Mouse (Mus musculus) gonadal fat pad, adult 2 months (tissue): ENCODE results near the gene Ddost. TPM values are rescaled to one million over a fixed set of nuclear protein-coding genes. Genes with fewer than 3 reads are reported as not detected.
"Not testable (repeated sequence)": the region's sequence is repeated elsewhere in the genome, so short reads cannot be mapped to it uniquely, and the experiment has no call there.

Experiments
- DNase-seq: peaks from one replicate; pipeline ENCODE4 v3.0.0-alpha.2; 2012; ENCODE audit warnings: low read depth
- polyA plus RNA-seq: library from polyadenylated mRNA; depleted of rRNA; stranded (reverse); fragments of >200 nt; gene quantifications from 2 replicates; pipeline ENCODE4 v1.2.3, GENCODE M21; 2012

The Ddost gene
- polyA plus RNA-seq, 1 experiment: 277 TPM

DNA sequence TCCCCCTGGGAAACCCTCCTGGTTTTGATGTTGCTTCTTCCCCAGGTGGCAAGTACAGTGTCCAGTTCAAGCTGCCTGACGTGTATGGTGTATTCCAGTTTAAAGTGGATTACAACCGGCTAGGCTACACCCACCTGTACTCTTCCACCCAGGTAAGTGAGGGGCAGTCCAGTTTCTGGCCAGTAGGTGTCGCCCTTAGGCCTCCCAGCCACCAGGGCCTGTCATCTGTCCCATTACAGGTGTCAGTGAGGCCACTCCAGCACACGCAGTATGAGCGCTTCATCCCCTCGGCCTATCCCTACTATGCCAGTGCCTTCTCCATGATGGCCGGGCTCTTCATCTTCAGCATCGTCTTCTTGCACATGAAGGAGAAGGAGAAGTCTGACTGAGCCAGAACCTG, 7.1 kb downstream of the Ddost start:
- no peak for DNase-seq

DNA sequence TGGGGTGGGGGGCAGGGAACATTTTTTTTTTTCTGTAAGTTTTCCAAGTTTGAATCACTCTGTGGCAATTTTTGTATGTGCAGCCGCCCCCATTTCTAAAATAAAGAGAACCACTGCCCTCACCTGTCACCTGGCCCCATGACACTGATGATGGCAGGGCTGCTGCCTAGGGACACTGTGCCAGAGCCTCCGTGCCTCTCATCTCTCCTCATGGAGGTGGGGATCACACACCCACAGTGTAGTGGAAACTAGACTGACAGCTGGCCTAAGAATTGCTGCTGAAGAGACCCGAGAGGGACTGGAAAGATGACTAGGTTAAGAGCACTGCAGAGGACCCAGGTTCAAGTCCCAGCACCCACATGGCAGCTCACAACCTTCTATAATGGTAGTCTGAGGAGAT, 7.6 kb downstream of the Ddost start:
- DNase-seq: no peak

DNA sequence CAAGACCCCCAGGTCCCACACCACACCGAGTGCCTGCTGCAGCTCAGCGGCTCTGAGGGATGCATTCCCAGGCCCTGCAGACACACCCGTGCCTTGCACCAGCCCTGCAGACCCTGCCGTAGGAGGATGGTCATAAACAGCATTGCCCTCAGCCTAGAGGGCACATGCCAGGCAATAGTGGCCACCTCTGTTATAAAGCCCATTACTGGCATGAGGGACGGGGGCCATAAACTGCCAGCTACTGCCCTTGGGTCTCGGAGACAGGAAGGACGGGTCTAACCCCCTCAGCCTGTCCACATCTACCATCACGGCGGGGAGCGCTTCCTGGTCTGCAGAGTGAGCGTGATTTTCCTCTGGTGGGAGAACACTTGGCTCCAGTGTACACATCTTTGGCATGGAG, 8.5 kb downstream of the Ddost start:
- DNase-seq: no peak

DNA sequence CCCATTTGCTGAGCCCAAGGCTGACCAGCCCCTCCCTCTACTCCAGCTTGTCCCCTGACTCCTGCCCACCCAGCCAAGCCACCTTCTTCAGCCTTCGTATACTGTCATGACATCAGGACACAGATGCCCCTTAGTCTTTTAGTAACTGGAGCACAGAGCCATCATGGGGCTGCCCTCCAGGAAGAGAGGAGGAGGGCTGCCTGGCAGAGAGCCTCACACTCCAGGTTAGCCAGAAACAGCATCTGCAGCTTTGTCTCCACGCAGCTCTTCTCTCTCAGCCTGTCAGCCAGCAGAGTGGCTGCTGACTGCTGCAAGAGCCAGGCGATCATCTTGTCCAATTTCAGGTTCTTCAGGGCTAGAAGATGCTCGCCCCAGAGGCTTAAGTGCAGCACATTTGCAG, 9.3 kb downstream of the Ddost start:
- DNase-seq: no peak

DNA sequence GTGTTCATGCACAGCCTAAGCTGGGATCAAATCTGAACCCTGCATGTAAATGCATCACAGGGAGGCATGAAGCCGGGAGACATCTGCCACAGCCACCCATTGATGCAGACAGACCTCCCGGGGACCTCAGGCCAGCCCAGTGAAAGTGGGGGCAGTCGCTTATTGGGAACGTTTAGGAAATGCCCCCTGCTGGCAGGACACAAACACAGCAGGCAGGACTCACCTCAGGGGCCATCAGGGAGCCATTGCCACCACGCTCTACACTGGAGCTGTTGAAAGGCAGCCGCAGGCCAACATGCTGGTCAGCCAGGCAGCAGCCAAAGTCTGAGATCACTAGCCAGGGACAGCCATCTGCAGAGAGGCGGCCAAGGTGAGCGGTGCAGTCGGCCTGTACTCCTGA, 11.3 kb downstream of the Ddost start:
- no peak for DNase-seq

DNA sequence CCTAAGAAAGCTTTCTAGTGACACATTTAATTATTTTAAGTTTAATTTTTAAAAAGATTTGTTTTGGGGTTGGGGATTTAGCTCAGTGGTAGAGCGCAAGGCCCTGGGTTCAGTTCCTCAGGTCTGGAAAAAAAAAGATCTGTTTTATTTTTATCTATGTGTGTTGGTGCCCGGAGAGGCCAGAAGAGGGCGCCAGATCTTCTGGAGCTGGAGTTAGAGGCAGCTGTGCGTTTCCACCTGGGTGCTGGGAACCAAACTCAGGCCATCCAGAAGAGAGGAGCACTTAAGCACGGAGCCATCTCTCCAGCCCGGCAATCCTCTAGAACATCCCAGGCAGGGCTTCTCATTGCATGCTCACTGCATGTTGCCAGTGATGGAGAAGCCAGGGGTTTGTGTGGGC, 11.8 kb downstream of the Ddost start:
- DNase-seq: no peak

DNA sequence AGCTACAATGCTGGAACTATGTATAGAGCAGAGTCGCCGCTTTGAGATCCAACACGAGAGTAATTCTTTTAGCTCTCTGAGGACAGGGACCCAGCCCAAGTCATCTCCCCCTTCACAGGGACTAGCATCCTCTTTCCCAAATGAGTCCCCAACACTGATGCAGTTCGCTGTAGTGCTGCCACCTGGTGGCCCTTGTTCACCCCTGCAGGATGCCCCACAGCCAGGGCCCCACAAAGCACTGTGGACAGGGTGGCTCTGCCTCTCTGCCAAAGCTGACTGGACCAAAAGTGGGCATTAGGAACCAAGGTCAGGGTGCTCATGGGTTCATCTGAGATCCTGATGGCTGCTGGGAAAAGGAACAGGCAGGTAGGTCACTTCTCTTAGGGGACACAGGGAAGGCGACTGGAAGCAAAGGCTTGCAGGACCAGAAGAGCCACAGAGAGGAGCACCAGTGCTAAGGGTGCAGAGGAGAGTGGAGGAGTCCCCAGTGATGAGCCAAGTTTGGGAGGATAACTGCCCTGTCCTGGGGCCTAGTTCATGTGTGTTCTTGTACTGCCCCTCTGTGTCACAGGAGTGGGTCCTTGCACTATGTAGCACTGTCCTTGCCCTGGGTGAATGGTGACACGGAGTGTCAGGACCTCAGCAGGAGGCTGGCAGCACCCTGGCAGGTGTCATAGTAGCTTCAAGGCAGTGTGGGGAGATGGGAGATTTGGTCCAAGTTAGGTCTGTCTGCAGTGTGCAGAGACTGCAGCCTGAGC, 14.2 kb downstream of the Ddost start:
- no peak for DNase-seq

DNA sequence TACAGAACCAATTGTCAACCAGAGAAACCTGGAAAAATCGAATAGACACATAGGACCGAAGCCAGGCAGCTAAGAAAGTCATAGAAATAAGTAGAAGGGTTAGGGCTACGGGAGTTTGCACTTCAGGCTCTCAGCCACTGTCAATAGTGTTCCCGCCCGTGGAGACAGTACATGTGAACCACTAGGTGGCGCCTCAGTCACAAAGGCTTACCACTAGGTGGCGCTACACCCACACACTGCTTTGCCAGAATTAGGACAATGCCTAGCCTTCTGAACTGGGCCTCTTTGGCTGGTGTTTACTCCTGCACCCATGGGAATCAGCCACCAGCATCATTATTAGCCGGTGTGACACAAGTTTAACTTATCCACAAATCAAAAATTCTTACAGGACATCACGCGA, 15.0 kb downstream of the Ddost start:
- no peak for DNase-seq

DNA sequence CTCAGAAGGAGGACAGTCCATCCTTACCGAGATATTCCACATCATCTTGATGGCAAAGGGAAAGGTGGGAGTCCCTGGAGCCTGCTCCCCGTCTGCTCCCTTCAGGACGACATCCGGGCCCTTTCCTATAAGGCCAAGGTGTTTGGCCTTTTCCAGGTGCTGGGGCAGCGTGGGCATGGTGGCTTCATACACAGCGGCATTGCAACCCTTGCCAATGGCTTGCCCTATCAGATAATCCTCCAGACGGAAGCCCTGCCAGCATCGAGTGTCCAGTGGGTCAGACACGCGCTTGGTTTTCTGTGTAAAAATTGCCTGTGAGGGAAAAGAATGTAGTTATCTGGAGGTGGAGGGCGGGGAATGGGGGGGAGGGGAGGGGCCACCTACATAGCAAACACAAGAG, 16.2 kb downstream of the Ddost start:
- DNase-seq: no peak

DNA sequence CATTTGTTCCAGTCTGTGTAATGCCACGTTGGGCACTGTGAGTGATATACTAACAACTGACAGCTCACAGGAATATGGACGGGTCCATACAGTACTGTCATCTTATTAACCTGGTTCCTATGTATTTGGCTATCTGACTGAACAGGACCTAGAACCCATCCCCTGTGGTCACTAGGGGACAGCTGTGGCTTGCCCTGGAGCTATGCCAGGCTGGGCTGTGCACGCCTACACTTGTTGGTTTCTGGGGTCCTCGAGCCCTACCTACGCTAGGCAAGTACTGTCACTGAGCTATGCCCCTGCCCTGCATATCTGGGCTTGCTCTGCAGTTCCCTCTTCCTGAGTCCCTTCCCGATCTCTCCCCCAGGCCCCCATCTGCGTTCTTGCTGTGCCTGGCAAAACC, 17.0 kb downstream of the Ddost start:
- no peak for DNase-seq

DNA sequence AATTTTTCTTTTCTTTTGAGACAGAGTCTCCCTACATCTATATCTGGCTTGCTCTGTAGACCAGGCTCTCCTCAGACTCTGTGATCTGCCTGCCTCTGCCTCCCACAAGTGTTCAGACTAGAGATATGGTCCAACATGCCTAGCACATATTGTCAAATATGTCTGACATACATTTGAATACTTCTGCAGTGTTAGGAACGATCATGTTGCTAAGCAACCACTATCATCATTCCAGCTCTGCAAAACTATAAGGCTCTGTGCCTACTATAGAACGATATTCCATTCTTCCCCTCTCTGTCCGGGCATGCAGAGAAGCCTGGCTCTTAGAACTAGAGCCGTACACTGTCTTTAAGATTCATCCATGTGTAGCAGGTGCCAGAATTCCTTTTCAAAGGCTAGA, 18.2 kb downstream of the Ddost start:
- DNase-seq: no peak

DNA sequence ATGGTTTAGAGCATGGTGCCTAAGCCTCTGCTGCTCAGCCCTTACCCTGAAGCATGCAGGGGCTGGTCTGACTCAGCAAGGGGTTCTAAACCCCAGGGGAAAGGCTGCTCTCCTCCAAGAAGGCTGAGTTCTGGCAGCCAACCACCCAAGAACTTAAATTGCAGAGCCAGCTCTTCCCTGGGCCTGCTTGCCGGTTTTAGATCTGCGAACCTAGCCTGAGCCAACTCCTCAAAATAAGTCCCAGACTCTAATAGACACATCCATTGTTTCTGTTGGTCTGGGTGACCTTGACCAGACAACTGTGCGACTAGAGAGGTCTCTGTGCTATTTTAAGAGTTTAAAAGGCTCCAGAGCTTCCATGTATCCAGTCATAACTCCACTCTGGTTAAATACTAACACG, 19.2 kb downstream of the Ddost start:
- no peak for DNase-seq

DNA sequence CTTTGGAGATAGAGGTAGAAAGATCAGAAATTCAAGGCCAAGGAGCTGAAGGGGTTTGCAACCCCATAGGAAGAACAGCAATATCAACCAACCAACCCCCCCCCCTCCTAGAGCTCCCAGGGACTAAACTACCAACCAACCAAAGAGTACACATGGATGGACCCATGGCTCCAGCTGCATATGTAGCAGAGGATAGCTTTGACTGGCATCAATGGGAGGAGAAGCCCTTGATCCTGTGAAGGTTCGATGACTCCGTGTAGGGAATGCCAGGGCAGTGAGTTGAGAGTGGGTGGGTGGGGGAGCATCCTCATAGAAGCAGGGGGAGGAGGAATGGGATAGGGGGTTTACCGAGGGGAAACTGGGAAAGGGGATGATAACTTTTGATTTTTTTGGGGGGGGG, 19.9 kb downstream of the Ddost start:
- DNase-seq: no peak

DNA sequence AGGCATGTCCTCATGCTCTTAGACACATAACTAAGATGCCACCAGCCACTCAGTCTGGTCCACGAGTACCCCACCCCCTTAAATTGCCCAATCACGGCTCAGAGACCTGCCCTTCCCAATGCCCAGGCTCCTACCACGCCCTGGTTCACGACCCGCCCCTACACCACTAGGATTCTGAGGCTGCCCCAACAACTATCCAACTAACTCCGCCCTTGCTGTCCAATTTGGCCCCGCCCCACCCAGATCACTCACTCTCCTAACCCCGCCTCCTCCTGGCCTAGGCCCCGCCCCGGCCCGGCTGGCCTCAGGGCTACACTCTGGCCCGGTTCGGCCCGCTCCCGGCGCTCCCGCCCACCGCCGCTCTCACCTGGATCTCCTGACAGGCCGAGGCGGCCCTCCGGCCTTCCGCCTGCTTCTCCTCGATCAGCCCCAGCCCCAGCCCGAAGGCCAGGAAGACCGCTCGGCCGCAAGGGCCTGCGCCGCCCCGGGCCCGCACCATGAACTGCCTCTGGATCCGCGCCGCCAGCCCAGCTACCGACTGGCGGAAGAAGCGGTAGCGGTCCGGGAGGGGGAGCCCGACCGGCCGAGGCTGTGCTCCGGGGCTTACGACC, 21.0 kb downstream of the Ddost start:
- no peak for DNase-seq

DNA sequence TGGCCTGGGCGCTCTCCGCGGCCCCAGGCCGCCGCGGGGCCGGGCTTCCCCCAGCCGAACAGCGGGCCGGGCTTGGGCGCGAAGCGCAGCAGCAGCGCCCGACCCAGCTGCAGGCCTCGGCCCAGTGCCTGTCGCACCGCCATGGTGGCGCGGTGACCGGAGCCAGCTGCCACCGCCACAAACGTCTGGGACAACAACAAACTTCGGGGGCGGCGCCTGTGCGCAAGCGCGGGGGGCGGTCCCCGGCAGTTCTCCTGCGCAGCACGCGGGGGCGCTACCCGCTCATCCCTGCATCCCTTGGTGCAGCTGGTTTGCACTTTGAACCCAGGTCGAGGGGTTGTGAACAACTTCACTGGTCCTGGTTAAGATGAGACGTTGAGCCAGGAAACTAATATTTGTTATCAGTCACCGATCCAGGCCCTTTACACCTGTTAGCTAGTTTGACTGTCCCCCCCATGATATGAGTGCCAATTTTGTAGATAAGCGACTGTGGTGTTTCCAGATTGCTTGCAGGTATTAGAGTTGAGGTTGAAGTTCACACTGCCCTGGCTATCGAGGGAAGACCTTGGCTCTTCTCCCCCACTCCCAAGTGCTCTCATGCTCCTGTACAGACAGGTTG, 21.7 kb downstream of the Ddost start, which contains the start of gene Pink1:
TSS of gene Pink1 (minus strand) at position 231 of the 619 bp plus-strand sequence.
- DNase-seq: no peak

DNA sequence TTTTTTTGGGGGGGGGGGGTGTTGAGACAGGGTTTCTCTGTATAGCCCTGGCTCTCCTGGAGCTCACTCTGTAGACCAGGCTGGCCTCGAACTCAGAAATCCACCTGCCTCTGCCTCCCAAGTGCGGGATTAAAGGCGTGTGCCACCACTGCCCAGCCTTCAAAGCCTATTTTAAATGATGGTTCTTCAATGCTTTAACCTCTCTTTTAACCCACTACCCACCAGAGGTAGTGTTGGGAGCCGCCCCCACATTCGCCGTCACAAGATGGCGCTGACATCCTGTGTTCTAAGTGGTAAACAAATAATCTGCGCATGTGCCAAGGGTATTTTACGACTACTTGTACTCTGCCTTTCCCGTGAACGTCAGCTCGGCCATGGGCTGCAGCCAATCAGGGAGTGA, 22.6 kb downstream of the Ddost start:
- DNase-seq: not testable (repeated sequence)

DNA sequence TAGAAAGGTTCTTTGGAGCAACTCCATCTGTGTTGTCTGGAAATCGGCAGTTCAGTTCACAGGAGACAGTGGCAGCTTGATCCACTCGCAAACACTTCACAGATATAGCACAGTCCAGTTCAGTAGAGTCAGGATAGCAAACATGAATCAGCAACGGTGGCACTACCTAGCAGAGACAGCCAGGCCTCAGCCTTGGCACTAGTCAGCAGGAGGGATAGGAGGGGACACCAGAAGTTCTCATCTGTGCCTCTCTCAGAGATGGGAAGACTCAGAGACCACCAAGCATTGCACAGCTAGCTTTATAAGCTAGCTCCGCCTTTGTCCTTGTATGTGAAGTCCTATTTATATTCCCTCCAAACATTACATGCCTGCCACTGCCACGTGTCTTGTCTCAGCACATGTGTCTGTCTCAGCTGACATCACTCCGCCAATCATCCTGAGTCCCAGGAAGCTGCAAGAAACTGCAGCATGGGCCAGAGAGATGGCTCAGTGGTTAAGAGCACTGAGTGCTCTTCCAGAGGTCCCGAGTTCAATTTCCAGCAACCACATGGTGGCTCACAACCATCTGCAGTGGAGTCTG, 23.5 kb downstream of the Ddost start:
- no peak for DNase-seq

DNA sequence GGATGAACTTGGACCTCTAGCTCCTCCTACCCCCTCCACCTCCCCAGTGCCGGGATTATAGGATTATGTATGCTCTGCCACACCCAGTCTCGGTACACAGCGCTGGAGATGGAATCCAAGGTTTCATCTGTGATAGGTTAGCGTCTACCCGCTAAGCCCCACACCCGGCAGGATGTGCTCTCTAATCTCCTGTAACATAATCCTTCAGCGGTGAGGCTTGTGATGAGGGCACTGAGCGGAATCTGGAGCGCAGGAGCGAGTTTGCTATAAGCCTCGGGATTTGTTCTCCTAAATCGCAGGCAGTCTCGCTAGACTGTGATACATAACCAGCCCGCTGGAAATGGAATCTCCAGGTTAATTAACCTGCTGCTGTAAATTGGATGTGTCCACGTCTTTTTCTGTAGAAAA, 25.7 kb downstream of the Ddost start:
- DNase-seq: no peak

DNA sequence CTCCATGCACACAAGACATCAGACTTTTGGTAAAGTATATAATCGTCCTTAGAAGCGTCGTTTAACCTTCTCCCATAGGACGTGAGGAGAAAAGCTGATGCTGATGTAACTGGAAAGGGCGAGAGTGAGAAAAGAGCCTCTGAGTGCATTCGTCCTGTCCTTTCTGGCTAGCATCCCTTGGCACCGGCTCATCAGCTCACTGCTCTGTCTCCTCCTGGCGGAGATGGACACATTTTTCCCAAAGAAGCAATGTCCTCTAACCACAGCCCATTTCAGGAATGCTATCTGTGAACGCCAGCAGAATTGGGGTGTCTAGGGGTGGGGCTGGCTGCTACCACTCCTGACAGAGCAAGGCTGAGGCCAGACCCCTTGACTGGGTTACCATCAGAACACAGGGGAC, 27.1 kb downstream of the Ddost start:
- DNase-seq: no peak

DNA sequence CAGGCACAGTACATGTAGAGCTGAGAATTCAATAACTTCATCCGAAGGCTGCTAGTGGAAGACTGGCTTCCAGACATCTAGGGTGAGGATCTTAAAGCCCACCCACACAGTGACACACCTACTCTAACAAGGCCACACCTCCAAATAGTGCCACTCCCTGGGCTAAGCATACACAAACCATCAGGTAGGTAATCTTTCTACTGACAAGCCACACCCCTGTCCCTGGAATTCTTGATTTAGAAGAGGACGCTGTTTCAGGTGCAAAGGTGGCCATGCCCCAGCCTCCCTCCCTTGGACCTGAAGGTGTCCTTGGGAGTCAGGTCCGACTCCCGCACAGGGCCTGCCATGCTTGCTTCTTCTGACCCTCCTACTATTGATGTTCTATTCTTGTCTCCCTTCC, 28.6 kb downstream of the Ddost start:
- DNase-seq: no peak

DNA sequence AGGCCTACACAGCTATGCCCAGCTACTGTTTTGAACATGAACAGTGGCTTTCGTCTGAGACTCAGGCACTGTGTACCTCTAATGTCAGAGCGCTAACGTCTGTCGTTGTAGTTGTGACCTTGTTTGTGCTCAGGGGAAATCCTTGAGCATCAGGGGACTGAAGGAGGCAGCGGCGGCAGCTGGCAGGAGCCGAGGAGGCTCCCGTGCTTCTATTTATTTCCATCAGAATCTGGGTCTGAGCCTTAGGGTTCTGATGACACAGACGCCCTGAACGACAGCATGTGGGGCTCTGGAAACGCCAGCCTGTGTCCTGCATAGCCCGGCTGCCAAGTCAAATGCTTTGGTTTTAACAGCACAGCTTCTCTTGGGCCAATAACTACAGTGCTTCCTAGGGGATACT, 30.5 kb downstream of the Ddost start:
- no peak for DNase-seq

DNA sequence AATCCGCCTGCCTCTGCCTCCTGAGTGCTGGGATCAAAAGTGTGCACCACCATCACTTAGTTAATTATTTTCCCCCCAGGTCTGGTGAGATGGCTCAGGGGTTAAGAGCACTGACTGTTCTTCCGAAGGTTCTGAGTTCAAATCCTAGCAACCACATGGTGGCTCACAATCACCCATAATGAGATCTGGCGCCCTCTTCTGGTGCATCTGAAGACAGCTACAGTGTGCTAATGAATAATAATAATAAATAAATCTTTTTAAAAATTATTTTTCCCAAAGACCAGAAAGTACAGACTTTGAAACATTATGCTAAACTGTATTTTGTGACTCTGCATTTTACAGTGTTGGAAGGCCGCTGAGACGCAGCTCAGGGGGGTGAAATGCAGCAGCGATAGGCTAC, 31.1 kb downstream of the Ddost start:
- no peak for DNase-seq

DNA sequence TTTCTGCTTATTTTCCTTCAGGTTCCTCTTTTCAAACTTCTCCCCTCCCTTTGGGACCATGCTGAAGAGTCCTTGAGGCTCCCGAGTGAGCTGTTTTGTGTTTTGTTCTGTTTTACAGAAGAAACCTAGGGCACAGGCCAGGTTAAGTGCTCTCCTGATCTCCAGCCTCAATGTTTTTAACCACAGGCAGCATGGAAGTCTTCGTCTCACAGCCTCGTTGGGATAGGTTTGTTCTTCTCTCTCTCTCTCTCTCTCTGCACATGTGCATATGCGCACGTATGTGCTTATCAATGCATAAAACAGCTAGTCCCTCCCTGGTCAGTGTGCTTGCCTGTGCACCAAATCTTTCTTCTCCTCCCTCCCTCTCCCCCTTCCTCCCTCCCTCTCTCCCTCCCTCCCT, 32.3 kb downstream of the Ddost start:
- DNase-seq: no peak
